Mouse (Mus musculus) midbrain, postnatal 0 days (tissue): ENCODE data around the gene 4930447C04Rik. TPM values are rescaled to one million over a fixed set of nuclear protein-coding genes. Genes with fewer than 3 reads are reported as not detected.

ENCODE experiments used
- ATAC-seq: fragments of 200-750 bp; cut with Nextera tagmentation; 2 replicates; pipeline ENCODE4 v1.8.0; 2017; ENCODE audit warnings: moderate number of reproducible peaks, mild to moderate bottlenecking, moderate TSS enrichment, moderate library complexity; ENCODE audit not compliant: low FRiP score
- DNase-seq: peaks from one replicate; pipeline ENCODE4 v3.0.0-alpha.2; 2015; ENCODE audit warnings: low spot score
- H3K27ac ChIP-seq: fragments of 300-500 bp; sonication (generic); 2 replicates; pipeline ENCODE4 v1.5.1; 2014; ENCODE audit warnings: low read depth, mild to moderate bottlenecking, low read length, mixed read lengths
- H3K27me3 ChIP-seq: fragments of 300-500 bp; sonication (generic); 2 replicates; pipeline ENCODE4 v1.6.1; 2014; ENCODE audit warnings: low read length, control low read depth, mixed read lengths; ENCODE audit not compliant: insufficient read depth
- H3K36me3 ChIP-seq: fragments of 300-500 bp; sonication (generic); 2 replicates; pipeline ENCODE4 v1.6.1; 2014; ENCODE audit warnings: low read length, control low read depth, mixed read lengths; ENCODE audit not compliant: insufficient read depth
- H3K4me1 ChIP-seq: fragments of 300-500 bp; sonication (generic); 2 replicates; pipeline ENCODE4 v1.6.1; 2014; ENCODE audit warnings: mild to moderate bottlenecking, control low read depth, antibody characterized with exemption, low read length, mixed read lengths; ENCODE audit not compliant: insufficient read depth
- H3K4me2 ChIP-seq: fragments of 300-500 bp; sonication (generic); 2 replicates; pipeline ENCODE4 v1.6.1; 2014; ENCODE audit warnings: low read depth, mild to moderate bottlenecking, low read length, mixed read lengths; ENCODE audit not compliant: poor library complexity, severe bottlenecking
- H3K4me3 ChIP-seq: fragments of 300-500 bp; sonication (generic); 2 replicates; pipeline ENCODE4 v1.5.1; 2014; ENCODE audit warnings: low read depth, mild to moderate bottlenecking, low read length, moderate library complexity
- H3K9ac ChIP-seq: fragments of 300-500 bp; sonication (generic); replicated peaks from 2 replicates; pipeline ENCODE4 v1.6.1; 2014; ENCODE audit warnings: mild to moderate bottlenecking, low read length, moderate library complexity, mixed read lengths; ENCODE audit not compliant: poor library complexity, severe bottlenecking
- H3K9me3 ChIP-seq: fragments of 300-500 bp; sonication (generic); 2 replicates; pipeline ENCODE4 v1.6.1; 2016; ENCODE audit warnings: low read length, control low read depth
- CTCF ChIP-seq: IDR thresholded peaks from 2 replicates; pipeline ENCODE4 v1.5.1; 2016; ENCODE audit warnings: antibody characterized with exemption, mild to moderate bottlenecking
- WGBS: fragments of 180-500 bp; shearing (Covaris S2); extraction: QIAGEN DNeasy Blood & Tissue Kit; methylation state at CpG from one replicate; pipeline ENCODE4 v1.1.7; 2014; 5-methylcytosine and 5-hydroxymethylcytosine counted together
- polyA plus RNA-seq: library from polyadenylated mRNA; unstranded; fragments of >200 nt; fragmentation: Nextera tagmentation; extraction: Ambion mirVana; gene quantifications from 2 replicates; pipeline ENCODE4 v1.2.1, GENCODE M21; 2015
- total RNA-seq: library from RNA; depleted of rRNA; stranded (reverse); fragments of >200 nt; gene quantifications from 2 replicates; pipeline ENCODE4 v1.2.3, GENCODE M21; 2014

Gene 4930447C04Rik
- total and polyA plus RNA-seq, 2 experiments from 2014 or later: 8.9 to 9.9 TPM

DNA sequence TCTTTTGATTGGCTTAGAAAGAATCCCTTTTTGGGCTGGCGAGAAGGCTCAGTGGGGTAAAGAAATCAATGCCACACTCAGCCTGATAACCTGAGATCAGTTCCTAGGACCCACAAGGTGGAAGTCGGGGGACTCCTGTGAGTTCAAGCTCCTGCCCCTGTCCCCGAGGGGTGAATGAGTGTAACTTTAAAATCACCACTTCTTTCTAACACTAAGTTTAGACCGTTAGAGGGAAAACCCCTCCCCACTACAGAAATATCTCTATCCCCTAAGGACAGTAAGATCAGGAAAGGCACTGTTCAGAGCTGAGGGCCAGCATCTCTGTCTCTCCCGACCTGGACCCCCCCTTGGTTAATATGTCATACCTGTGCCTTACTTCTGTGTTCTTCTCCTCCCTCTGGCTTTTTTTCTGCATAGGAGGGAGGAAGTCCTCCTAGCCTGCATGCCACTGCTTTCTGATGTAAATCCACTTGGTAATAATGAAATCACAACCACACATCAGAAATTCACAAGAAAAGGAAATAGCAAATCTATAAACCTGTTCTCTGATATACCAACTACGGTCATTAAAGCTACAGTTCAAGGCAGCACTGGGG, 17.4 kb upstream of the 4930447C04Rik start:
- DNase-seq: no peak
- TF ChIP-seq CTCF: no peak
- 76% methylated on average over 6 of the region's 6 CpGs for WGBS
- Histone ChIP-seq H3K4me3 (no peak overlapping the region), H3K9me3 (no peaks in the 10 kb centered on the region), H3K4me2 (no peak overlapping the region), H3K9ac (no peak overlapping the region), H3K36me3 (no peaks in the 10 kb centered on the region), H3K4me1 (no peaks in the 10 kb centered on the region), H3K27ac (no peak overlapping the region), H3K27me3 (peaks cover 24% of the 10 kb centered on the region)
- ATAC-seq: no peak

DNA sequence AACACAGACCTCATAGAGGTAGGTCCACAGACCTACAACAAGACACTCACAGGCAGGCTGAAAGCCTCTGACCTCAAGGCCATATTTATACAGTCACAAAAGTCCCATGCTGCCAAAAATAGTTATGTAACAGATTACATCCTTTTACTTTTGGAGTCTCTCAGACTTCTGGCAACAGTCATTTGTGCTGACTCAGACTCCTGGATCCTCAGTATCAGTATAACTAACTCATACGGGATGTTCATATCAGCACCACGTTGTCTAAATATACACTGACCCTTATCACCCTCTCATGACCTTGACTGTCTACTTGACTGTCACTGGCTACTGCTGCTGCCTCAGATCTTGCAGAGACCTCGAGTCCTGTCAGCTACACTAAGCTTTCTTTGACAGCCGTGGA, 14.3 kb upstream of the 4930447C04Rik start:
- H3K9me3 ChIP-seq: no peaks in the 10 kb centered on the region
- ATAC-seq: no peak
- 65% methylated on average over 4 of the region's 4 CpGs for WGBS
- TF ChIP-seq CTCF: no peak
- peaks cover 35% of the 10 kb centered on the region for H3K27me3 ChIP-seq
- no peak overlapping the region for H3K4me3 ChIP-seq
- H3K27ac ChIP-seq: no peak overlapping the region
- no peak for DNase-seq
- no peaks in the 10 kb centered on the region for H3K4me1 ChIP-seq
- H3K4me2 ChIP-seq: no peak overlapping the region
- no peak overlapping the region for H3K9ac ChIP-seq
- H3K36me3 ChIP-seq: no peaks in the 10 kb centered on the region

DNA sequence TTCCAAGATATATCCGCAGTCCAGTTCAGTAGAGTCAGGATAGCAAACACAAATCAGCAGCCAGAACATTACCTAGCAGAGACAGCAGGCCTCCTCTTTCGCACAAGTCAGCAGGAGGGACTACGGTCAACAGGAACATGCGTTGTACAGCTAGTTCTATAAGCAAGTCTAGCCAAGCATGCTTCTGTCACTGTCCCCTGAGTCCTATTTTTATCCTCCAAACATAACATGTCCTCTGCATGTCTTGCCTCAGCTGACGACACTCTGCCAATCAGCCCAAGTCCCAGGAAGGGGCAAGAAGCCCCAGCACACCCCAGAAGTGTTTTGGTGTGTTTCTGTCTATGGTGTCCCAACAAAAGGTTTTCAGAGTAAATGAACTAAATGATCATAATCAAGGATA, 13.3 kb upstream of the 4930447C04Rik start:
- Histone ChIP-seq H3K27me3 (peaks cover 39% of the 10 kb centered on the region), H3K4me3 (no peak overlapping the region), H3K4me2 (no peak overlapping the region), H3K9me3 (no peaks in the 10 kb centered on the region), H3K4me1 (no peaks in the 10 kb centered on the region), H3K27ac (no peak overlapping the region), H3K36me3 (no peaks in the 10 kb centered on the region), H3K9ac (no peak overlapping the region)
- no peak for DNase-seq
- 86% methylated on average over 5 of the region's 5 CpGs for WGBS
- ATAC-seq: no peak
- no peak for TF ChIP-seq CTCF

DNA sequence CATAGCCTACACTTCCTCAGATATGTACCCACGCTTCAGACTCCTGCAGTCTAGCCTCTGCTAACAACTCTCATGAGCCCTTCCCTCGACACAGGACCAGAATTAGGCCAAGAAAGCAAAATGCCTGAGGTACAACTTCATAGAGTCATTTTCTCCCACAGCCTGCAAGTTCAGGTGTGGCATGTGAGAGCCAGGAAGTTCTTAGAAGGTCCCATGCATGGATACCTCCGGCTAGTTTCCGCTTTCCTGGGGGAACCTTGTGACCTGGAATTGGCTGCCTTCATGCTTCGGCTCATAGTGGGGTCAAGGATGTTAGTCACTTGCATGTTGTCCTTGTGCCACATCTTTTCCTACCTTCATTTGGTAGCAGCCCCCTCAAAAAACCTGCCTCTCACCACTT, 12.5 kb upstream of the 4930447C04Rik start:
- no peak overlapping the region for H3K27ac ChIP-seq
- H3K4me2 ChIP-seq: no peak overlapping the region
- TF ChIP-seq CTCF: no peak
- H3K9me3 ChIP-seq: no peaks in the 10 kb centered on the region
- ATAC-seq (no peak), DNase-seq (no peak)
- H3K9ac ChIP-seq: no peak overlapping the region
- no peak overlapping the region for H3K4me3 ChIP-seq
- H3K27me3 ChIP-seq: peaks cover 40% of the 10 kb centered on the region
- WGBS: 84% methylated on average over 5 of the region's 5 CpGs
- H3K36me3 ChIP-seq: no peaks in the 10 kb centered on the region
- no peaks in the 10 kb centered on the region for H3K4me1 ChIP-seq

DNA sequence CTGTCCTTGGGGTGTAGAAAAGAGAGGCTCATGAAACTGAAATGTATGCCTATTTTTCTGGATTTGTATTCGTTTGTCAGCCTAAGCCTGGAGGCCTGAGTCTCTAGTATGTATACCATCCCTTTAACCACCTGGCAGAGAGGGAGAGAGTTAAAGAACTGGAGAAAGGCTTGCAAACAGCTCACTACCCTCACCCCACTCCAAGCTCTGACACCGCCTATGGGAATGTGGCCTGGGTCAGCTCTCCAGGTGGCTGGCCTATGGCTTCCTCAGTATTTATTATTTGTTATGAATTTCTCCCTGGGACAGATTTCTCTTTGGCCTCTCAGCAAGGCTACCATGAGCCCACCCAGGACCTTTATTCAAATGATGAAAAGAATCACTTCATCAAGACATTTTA, 6.8 kb upstream of the 4930447C04Rik start:
- Histone ChIP-seq H3K36me3 (no peaks in the 10 kb centered on the region), H3K4me2 (no peak overlapping the region), H3K4me3 (no peak overlapping the region), H3K9ac (no peak overlapping the region), H3K4me1 (no peaks in the 10 kb centered on the region), H3K9me3 (no peaks in the 10 kb centered on the region), H3K27ac (no peak overlapping the region), H3K27me3 (peaks cover 81% of the 10 kb centered on the region)
- ATAC-seq (no peak), DNase-seq (no peak)
- no peak for TF ChIP-seq CTCF
- 13% methylated on average over 2 of the region's 2 CpGs for WGBS

DNA sequence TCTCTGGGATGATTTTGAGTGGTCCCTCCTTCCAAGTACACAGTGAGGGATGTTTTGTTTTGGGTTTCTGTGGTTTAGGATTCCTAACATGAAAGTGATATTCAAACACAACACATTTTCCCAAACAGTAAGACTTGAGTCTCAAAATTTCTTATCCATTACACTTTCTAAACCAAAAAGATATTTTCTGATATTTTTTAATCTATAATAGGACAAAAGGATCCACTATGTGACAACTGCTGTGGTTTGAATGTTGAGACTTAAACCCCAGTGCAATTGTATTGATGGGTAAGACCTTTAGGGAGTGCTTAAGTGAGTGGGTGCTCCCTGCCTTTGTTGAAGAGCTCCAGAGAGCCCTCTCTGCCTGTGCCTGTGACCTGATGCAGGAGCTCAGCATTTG, 6.2 kb upstream of the 4930447C04Rik start:
- Histone ChIP-seq H3K9me3 (no peaks in the 10 kb centered on the region), H3K4me1 (no peaks in the 10 kb centered on the region), H3K9ac (no peak overlapping the region), H3K27me3 (peaks cover 86% of the 10 kb centered on the region), H3K4me3 (no peak overlapping the region), H3K27ac (no peak overlapping the region), H3K4me2 (no peak overlapping the region), H3K36me3 (no peaks in the 10 kb centered on the region)
- ATAC-seq: no peak
- TF ChIP-seq CTCF: no peak
- no peak for DNase-seq
